Mouse (Mus musculus) lung, adult 2 months (tissue): ENCODE measurements around the gene Nudcd2. TPM values are rescaled to one million over a fixed set of nuclear protein-coding genes. Genes with fewer than 3 reads are reported as not detected.

Source experiments
- DNase-seq: peaks from one replicate; pipeline ENCODE4 v3.0.0; 2022
- H3K4me1 ChIP-seq: fragments of 200-500 bp; 2 replicates; pipeline ENCODE4 v1.6.1; 2011; ENCODE audit warnings: low read length; ENCODE audit not compliant: control insufficient read depth, insufficient read depth
- H3K4me3 ChIP-seq: fragments of 200-500 bp; replicated peaks from 2 replicates; pipeline ENCODE3; 2011; ENCODE audit warnings: low read depth, mild to moderate bottlenecking, control low read depth, low read length; ENCODE audit errors: extremely low read depth
- CTCF ChIP-seq: fragments of 200-500 bp; IDR thresholded peaks from 2 replicates; pipeline ENCODE4 v1.5.1; 2011; ENCODE audit warnings: mild to moderate bottlenecking, low read length, control low read depth; ENCODE audit not compliant: insufficient read depth
- POLR2A ChIP-seq: fragments of 200-500 bp; IDR thresholded peaks from 2 replicates; pipeline ENCODE4 v1.6.1; 2011; ENCODE audit warnings: low read depth, mild to moderate bottlenecking, control low read depth, low read length, borderline replicate concordance; ENCODE audit errors: extremely low read depth
- WGBS: fragments of 180-500 bp; shearing (Covaris S2); methylation state at CpG from one replicate; pipeline ENCODE4 v1.1.7; 2018; 5-methylcytosine and 5-hydroxymethylcytosine counted together
- polyA plus RNA-seq: library from polyadenylated mRNA; depleted of rRNA; stranded (reverse); fragments of >200 nt; gene quantifications from 2 replicates; pipeline ENCODE4 v1.2.3, GENCODE M21; 2012

Nudcd2 gene
- polyA plus RNA-seq, 1 experiment = 6.7 TPM

DNA sequence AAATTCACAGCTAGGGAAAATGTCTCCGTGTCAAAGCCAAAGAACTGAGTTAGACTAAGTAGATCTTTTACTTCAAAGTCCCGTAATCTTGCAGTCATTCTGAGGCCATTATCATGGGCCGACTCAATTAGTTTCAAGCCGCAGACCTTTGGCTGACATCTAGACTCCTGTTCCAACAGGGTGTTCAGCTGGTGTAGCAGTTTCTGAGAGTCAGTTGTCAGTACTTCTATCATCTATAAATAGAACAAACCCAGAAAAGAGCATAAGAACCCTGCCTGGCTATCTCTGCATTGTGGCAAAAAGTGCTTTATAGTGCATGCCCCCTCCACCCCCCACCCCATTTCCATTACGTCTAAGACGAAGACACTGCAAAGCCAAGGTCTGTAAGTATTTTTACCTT, 20.4 kb downstream of the Nudcd2 start:
- no peak overlapping the region for H3K4me3 ChIP-seq
- no peaks in the 10 kb centered on the region; the same call in 1 of the 2 replicates for H3K4me1 ChIP-seq
- no peak for TF ChIP-seq CTCF
- no peak for TF ChIP-seq POLR2A
- no peak for DNase-seq
- 60% methylated on average over 6 of the region's 6 CpGs for WGBS

DNA sequence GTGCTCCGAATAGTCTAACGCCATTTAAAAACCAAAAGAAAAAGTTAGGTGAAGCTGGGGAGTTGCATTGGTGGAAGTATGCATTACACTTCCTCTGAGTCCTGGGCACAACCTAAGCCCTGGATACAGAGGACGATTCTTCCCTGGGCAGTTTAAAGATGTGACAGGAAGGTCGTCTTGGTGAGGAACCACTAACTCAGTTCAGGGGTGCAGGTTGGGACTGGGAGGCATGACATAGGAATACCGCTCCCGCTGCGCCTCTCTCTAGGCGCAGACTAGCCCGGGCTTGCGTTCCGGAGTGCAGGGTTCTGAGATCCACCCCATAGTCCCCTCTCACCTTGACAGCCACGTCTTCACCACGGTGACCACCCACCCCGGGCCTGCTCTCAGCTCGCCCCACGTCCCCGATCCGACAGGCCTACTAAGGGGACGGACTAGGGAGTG, 21.2 kb downstream of the Nudcd2 start:
- TF ChIP-seq CTCF = no peak
- no peak for TF ChIP-seq POLR2A
- no peak for DNase-seq
- no peaks in the 10 kb centered on the region; the same call in 1 of the 2 replicates for H3K4me1 ChIP-seq
- WGBS = 1% methylated on average over 19 of the region's 19 CpGs
- H3K4me3 ChIP-seq = peak overlapping the region; percentile 81

DNA sequence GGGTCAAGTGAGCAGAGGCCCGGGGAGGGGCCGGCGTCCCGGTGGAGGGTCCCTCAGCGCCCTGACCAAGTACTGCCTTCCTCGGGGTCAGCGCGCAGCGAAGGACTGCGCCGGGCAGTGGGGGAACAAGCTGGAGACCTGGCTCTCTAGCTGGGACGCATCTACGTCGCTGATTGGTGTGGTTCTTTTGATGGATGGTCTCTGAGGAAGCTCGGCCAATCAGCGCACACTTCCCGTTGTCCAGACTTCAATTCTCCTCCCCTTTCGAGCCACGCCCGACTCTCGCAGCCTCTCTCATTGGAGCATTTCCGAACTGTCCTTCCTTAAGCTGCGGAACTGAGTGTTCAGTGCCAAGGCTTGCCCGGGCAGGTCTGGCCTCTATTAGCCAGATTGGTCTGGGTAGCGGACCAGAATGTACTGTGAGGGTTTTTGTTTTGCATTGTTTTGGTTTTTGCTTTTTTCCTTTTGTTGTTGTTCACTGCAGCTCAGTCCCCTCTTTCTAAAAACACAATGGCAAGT, 21.7 kb downstream of the Nudcd2 start, which contains the start of gene Ccng1:
Gene Ccng1 (minus strand): TSS at position 203 of the 519 bp plus-strand sequence.
- H3K4me3 ChIP-seq = peak within 1 kb of the TSS; percentile 81
- peak; percentile 89 for DNase-seq
- WGBS = under 1% methylated on average over 25 of the region's 25 CpGs
- H3K4me1 ChIP-seq = no peaks in the 10 kb centered on the region; the same call in 1 of the 2 replicates
- TF ChIP-seq POLR2A (peak; percentile 85), CTCF (no peak)

DNA sequence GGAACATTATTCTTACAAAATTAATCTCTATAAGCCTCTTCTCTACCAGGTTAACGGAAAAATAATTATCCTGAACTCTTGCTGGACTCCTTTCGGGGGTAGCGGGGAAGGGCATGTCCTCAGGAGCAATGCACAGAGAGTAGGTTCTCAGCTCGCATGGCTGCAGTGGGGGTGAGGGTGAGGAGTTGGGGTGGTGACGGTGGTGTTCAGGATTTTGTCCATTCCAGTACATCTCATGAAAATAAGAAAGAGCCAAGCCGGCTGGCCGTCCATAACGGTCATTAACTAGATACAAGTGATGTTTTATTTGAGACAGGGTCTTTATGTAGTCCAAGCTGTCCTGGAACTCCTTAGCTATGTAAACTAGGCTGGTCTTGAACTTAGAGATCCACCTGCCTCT, 22.5 kb downstream of the Nudcd2 start:
- Histone ChIP-seq H3K4me3 (no peak overlapping the region), H3K4me1 (no peaks in the 10 kb centered on the region; the same call in 1 of the 2 replicates)
- DNase-seq = no peak
- WGBS = 91% methylated on average over 8 of the region's 8 CpGs
- no peak for TF ChIP-seq POLR2A
- no peak for TF ChIP-seq CTCF

DNA sequence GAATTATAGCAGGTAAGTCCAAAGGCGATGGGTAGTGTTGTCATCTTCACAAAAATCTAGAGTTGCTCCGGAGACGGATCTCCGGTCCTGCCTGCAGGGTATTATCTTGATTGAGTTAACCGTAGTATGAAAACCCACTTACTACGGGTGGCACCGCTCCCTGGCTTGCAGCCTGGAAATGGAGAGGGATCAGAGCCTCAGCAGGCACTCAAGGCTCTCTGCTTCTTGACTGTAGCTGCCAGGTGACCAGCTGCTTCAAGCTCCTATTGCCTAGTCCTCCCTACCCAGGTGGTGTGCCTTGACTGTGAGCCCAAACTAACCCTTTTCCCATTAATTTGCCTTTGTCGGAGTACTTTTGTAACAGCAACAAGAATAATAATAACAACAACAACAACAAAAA, 26.4 kb downstream of the Nudcd2 start:
- H3K4me1 ChIP-seq = no peaks in the 10 kb centered on the region
- 71% methylated on average over 8 of the region's 8 CpGs for WGBS
- no peak overlapping the region for H3K4me3 ChIP-seq
- no peak for TF ChIP-seq CTCF
- TF ChIP-seq POLR2A = no peak
- DNase-seq = no peak

DNA sequence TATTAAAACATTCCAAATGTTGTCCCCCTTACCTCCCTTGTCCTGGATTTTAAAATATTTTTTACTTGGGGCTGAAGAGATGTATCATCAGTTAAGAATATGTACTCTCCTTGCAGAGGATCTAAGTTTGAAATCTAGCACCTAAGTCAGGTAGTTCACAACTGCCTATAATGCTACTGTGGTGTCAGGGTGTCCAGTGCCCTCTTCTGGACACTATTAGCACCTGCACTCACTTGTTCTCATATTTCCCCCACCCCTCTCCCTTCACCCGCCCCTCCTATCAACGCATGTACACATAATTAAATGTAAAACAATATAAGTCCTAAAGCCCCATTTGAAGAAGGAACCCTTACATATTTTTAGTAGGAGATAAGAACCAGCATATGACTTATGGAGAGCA, 29.9 kb downstream of the Nudcd2 start:
- no peak for DNase-seq
- Histone ChIP-seq H3K4me1 (no peaks in the 10 kb centered on the region), H3K4me3 (no peak overlapping the region)
- TF ChIP-seq CTCF (peak; percentile 29; the same call in 1 of the 2 replicates), POLR2A (no peak)
- 13% methylated on average over 2 of the region's 2 CpGs for WGBS

DNA sequence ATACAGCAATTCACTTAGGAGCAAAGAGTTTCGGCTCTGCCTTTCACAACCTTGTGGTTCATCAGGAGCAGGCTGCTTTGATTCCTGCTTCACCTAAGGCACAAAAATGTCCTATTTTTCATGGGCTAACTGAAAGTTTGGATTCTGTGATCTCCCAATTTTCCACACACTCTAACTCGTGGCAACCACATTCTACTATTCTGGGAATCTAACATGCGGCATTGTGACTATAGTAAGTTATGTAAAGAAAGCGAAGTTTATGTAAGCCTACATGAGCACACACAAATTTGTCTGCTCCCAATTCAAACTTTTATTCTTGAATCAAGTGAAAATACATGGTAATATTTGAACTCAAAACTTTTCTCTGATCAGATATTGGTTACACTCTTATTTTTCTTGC, 31.2 kb downstream of the Nudcd2 start:
- H3K4me1 ChIP-seq = no peaks in the 10 kb centered on the region

DNA sequence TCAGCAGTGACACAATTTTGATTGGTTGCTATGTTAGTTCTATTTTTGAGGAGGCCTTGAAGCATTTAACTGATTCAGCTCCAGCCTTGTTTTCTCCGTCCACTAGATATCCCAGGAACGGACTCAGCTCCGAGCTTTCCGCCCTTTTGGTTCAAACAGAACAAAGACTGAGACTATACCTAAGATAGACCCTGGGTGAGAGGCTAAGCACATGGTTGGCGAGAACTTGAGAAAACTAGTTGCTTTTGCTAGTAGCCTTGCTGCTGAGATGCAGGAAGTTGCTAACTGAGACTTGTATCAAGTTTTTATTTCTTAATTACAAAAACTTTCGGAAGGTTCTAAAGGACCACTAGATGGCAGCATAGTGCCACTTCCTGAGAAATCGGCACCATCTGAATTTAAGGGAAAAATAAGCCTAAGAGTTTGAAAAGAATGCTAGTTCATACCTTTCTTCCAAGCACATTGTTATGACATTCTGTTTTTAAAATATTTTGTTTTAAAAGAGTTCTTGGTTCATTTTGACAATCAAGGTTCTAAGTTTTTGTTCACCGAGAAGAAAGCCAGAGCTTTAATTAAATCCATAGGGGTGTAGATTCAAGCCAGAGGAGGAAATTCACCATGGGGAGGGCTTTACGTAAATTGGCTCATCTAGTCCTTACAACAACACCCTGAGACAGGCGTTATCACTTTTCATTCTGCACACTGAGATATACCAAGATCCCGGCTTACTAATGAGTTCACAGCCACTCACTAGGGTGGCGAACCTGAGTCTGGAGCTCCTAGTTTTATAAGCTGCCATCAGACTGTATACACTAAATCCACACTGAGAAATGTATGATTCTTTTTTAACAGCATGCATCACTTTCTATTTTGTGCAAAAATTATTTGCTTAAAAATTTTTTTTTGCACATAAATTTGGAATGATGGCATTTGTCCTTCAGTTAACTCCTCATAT, 42.1 kb downstream of the Nudcd2 start:
- Histone ChIP-seq H3K4me3 (no peak overlapping the region), H3K4me1 (no peaks in the 10 kb centered on the region)
- 41% methylated on average over 12 of the region's 12 CpGs for WGBS
- TF ChIP-seq CTCF = no peak
- TF ChIP-seq POLR2A = no peak
- DNase-seq = no peak

More for the DNA sequence above, 31.2 kb downstream of the Nudcd2 start:
- no peak for TF ChIP-seq POLR2A
- no peak for TF ChIP-seq CTCF
- H3K4me3 ChIP-seq = no peak overlapping the region
- DNase-seq = no peak
- WGBS = 67% methylated on average over 4 of the region's 4 CpGs

DNA sequence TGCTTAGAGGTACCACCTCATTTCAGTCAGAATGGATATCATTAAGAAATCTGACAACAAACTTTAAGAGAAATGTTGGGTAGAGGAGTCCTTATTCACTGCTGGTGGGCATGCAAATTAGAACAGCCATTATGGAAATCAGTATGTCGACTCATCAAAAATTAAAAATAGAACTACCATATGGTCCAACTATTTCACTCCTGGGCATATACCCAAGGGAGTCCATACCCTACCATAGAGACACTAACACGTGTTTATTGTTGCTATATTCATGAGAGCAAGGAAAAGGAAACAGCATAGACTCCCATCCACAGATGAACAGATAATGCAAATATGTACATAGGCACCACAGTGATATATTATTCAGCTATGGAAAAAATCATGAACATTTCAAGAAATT, 48.4 kb downstream of the Nudcd2 start:
- 60% methylated on average over 2 of the region's 2 CpGs for WGBS
- no peak for DNase-seq
- TF ChIP-seq CTCF (no peak), POLR2A (no peak)
- Histone ChIP-seq H3K4me3 (no peak overlapping the region), H3K4me1 (no peaks in the 10 kb centered on the region)
